Mouse (Mus musculus): Measurements from ENCODE around the gene Eif4e3. TPM values are rescaled to one million over a fixed set of nuclear protein-coding genes. Genes with fewer than 3 reads are reported as not detected.
A peak's percentile ranks its signal among the peaks of the same experiment; 100 is the strongest.

Eif4e3 gene
- polyA plus RNA-seq, 1 experiment from 2014 or later: 15.1 TPM

DNA sequence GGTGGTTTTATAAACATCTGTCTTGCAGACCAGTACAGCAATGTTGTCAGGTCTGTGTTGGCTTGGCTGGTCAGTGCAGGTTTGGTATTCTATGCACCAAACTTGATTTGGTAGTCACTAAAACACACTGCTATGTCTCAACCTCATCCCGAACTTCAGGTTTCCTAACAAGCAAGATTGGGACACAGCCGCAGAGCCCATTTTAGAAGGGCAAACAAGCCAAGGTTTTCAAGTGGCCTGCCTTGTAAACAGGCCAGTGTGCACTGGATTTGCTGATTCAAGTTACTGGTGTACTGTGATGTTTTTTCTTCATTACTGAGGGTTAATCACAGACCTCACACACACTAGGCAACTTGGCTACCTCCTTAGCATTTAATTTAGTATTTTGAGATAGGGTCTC, 10.5 kb downstream of the Eif4e3 start:
- no peaks in the 10 kb centered on the region for H3K9me3 ChIP-seq (ENCODE audit: control insufficient read depth, low read depth, low read length)
- no peak for ATAC-seq (ENCODE audit: insufficient number of reproducible peaks, insufficient read depth, low FRiP score, low read depth)
- no peaks in the 10 kb centered on the region for H3K27me3 ChIP-seq (ENCODE audit: control insufficient read depth, insufficient read depth, low read length)
- no peaks in the 10 kb centered on the region for H3K36me3 ChIP-seq (ENCODE audit: control insufficient read depth, insufficient read depth, low read length)
- no peak overlapping the region for H3K4me3 ChIP-seq (ENCODE audit: low read depth, low read length)
- H3K4me2 ChIP-seq (replicated peaks; ENCODE audit: low read depth, low read length): no peak overlapping the region
- no peak overlapping the region for H3K9ac ChIP-seq (replicated peaks; ENCODE audit: low read depth, low read length)
- H3K27ac ChIP-seq (ENCODE audit: low read length): no peak overlapping the region
- H3K4me1 ChIP-seq (ENCODE audit: control insufficient read depth, insufficient read depth, low read length): peaks cover 3% of the 10 kb centered on the region; the same call in 1 of the 2 replicates
- 87% methylated on average over 2 of the region's 2 CpGs for WGBS

DNA sequence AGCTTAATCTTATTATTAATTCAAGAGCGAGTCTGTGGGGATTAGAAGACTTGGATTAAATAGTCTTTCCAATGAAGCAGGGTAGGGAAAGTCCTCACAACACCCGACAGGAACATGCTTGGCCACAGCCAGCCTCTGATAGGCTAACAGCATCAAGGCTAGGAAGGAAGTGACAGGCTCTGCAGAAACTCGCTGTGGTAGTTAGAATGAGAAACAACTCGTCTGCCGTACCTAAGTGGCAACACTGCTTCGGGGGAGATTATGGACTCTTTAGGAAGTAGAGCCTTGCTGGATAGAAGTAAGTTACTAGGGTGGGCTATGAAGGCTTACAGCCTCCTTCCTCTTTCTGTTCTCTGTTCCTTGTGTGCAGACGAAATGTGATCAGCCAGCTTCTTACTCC, 11.1 kb downstream of the Eif4e3 start:
- ATAC-seq (ENCODE audit: insufficient number of reproducible peaks, insufficient read depth, low FRiP score, low read depth): no peak
- Histone ChIP-seq H3K9me3 (ENCODE audit: control insufficient read depth, low read depth, low read length) (no peaks in the 10 kb centered on the region), H3K4me1 (ENCODE audit: control insufficient read depth, insufficient read depth, low read length) (no peaks in the 10 kb centered on the region), H3K4me3 (ENCODE audit: low read depth, low read length) (no peak overlapping the region), H3K27me3 (ENCODE audit: control insufficient read depth, insufficient read depth, low read length) (no peaks in the 10 kb centered on the region), H3K9ac (replicated peaks; ENCODE audit: low read depth, low read length) (no peak overlapping the region), H3K4me2 (replicated peaks; ENCODE audit: low read depth, low read length) (no peak overlapping the region), H3K27ac (ENCODE audit: low read length) (no peak overlapping the region), H3K36me3 (ENCODE audit: control insufficient read depth, insufficient read depth, low read length) (no peaks in the 10 kb centered on the region)
- WGBS: 58% methylated on average over 7 of the region's 7 CpGs

DNA sequence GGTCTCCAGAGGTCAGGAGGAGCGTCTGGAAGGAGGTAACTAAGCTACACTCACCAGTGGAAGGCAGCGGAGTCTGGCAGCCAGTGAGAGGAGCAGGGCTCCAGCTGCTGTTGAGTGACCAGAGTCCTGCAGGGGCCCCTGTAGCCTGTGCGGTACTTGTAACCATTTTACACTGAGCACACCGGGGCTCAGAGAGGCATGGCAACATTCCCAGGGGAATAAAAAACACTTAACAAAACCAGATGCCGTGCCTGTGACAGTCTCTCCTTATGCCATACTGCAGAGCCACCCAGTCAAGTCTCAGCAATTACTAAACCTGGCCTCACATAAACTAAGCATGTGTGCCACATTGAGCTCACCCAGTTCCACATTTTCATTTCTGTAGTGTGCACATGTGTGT, 12.2 kb downstream of the Eif4e3 start:
- 58% methylated on average over 5 of the region's 5 CpGs for WGBS
- ATAC-seq (ENCODE audit: insufficient number of reproducible peaks, insufficient read depth, low FRiP score, low read depth): no peak
- H3K4me3 ChIP-seq (ENCODE audit: low read depth, low read length): no peak overlapping the region

DNA sequence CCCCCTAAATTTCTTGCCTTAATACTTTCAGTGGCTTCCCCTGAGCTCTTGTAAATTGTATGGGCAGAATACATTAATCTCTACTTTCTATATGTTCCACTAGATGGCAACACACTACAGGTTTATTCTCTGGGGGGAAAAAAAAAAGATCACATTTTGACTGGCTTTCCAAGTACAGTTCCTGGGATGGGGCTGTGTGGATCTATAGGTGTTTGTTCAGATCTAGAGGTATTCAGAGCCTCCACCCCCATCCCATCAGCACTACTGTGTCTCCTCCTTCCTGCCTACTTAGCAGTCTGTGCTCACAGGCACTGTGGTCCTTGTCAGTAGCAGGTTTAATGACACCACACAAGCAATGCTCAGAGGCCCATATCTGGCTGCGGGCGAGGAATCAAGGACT, 14.2 kb downstream of the Eif4e3 start:
- Histone ChIP-seq H3K9ac (replicated peaks; ENCODE audit: low read depth, low read length) (no peak overlapping the region), H3K4me1 (ENCODE audit: control insufficient read depth, insufficient read depth, low read length) (no peaks in the 10 kb centered on the region), H3K4me2 (replicated peaks; ENCODE audit: low read depth, low read length) (no peak overlapping the region), H3K36me3 (ENCODE audit: control insufficient read depth, insufficient read depth, low read length) (no peaks in the 10 kb centered on the region), H3K9me3 (ENCODE audit: control insufficient read depth, low read depth, low read length) (no peaks in the 10 kb centered on the region), H3K27ac (ENCODE audit: low read length) (no peak overlapping the region), H3K27me3 (ENCODE audit: control insufficient read depth, insufficient read depth, low read length) (no peaks in the 10 kb centered on the region), H3K4me3 (ENCODE audit: low read depth, low read length) (no peak overlapping the region)
- no peak for ATAC-seq (ENCODE audit: insufficient number of reproducible peaks, insufficient read depth, low FRiP score, low read depth)
- 81% methylated on average over 2 of the region's 2 CpGs for WGBS

More for the DNA sequence above, 12.2 kb downstream of the Eif4e3 start:
- no peaks in the 10 kb centered on the region for H3K36me3 ChIP-seq (ENCODE audit: control insufficient read depth, insufficient read depth, low read length)
- no peaks in the 10 kb centered on the region for H3K27me3 ChIP-seq (ENCODE audit: control insufficient read depth, insufficient read depth, low read length)
- H3K4me2 ChIP-seq (replicated peaks; ENCODE audit: low read depth, low read length): no peak overlapping the region
- no peak overlapping the region for H3K27ac ChIP-seq (ENCODE audit: low read length)
- H3K9me3 ChIP-seq (ENCODE audit: control insufficient read depth, low read depth, low read length): no peaks in the 10 kb centered on the region
- no peaks in the 10 kb centered on the region for H3K4me1 ChIP-seq (ENCODE audit: control insufficient read depth, insufficient read depth, low read length)
- no peak overlapping the region for H3K9ac ChIP-seq (replicated peaks; ENCODE audit: low read depth, low read length)

DNA sequence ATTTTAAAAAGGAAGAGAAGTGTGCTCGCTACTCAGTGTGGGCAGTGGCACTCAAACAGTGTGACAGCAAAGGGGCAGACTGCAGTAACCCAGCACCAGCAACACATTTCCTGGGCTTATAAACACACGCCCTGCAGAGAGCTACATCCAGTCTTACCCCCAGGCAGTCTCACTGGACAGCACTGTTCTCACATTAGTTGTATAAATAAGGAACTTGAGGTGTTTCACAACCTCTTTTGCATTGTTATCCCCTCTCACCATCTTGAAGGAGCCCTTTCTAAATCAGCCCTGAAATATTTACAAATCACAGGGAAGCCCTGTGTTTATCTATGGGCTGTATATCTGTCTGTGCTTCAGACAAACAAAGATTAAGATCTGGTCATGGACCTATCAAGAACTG, 17.3 kb downstream of the Eif4e3 start:
- Histone ChIP-seq H3K9me3 (ENCODE audit: control insufficient read depth, low read depth, low read length) (peaks cover 3% of the 10 kb centered on the region; the same call in 1 of the 2 replicates), H3K9ac (replicated peaks; ENCODE audit: low read depth, low read length) (no peak overlapping the region), H3K4me2 (replicated peaks; ENCODE audit: low read depth, low read length) (no peak overlapping the region), H3K27me3 (ENCODE audit: control insufficient read depth, insufficient read depth, low read length) (no peaks in the 10 kb centered on the region), H3K36me3 (ENCODE audit: control insufficient read depth, insufficient read depth, low read length) (no peaks in the 10 kb centered on the region), H3K4me3 (ENCODE audit: low read depth, low read length) (no peak overlapping the region), H3K27ac (ENCODE audit: low read length) (no peak overlapping the region), H3K4me1 (ENCODE audit: control insufficient read depth, insufficient read depth, low read length) (0 out of 2 replicates have a peak, but pooled peaks cover under 1% of the 10 kb centered on the region)
- WGBS: 45% methylated on average over 2 of the region's 2 CpGs
- no peak for ATAC-seq (ENCODE audit: insufficient number of reproducible peaks, insufficient read depth, low FRiP score, low read depth)

DNA sequence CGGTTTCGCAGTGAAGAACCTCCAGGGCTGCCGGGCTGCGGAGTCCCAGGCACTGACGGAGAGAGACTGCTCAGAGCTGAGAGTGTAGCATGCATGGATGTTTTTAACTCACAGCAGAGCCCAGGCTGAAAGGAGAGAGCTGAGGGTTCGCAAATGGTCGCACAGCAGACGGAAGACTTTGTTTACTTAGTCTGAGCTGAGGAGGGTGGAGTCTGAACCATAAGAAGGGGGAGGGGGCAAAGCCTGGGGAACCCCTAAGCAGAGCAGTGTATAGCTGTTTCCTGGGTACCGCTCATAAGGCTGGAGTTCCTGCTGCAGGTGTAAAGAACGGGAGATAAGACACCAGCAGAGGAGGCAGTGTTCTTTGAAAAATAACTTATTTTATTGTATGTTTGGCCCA, 20.2 kb downstream of the Eif4e3 start:
- H3K36me3 ChIP-seq (ENCODE audit: control insufficient read depth, insufficient read depth, low read length): no peaks in the 10 kb centered on the region
- peaks cover 6% of the 10 kb centered on the region; the same call in 1 of the 2 replicates for H3K4me1 ChIP-seq (ENCODE audit: control insufficient read depth, insufficient read depth, low read length)
- no peak overlapping the region for H3K9ac ChIP-seq (replicated peaks; ENCODE audit: low read depth, low read length)
- H3K27ac ChIP-seq (ENCODE audit: low read length): no peak overlapping the region
- H3K4me3 ChIP-seq (ENCODE audit: low read depth, low read length): no peak overlapping the region
- H3K4me2 ChIP-seq (replicated peaks; ENCODE audit: low read depth, low read length): peak overlapping the region; percentile 33
- WGBS: 31% methylated on average over 10 of the region's 10 CpGs
- peaks cover 3% of the 10 kb centered on the region; the same call in 1 of the 2 replicates for H3K9me3 ChIP-seq (ENCODE audit: control insufficient read depth, low read depth, low read length)
- H3K27me3 ChIP-seq (ENCODE audit: control insufficient read depth, insufficient read depth, low read length): no peaks in the 10 kb centered on the region
- ATAC-seq (ENCODE audit: insufficient number of reproducible peaks, insufficient read depth, low FRiP score, low read depth): peak; percentile 71; the same call in 1 of the 2 replicates

DNA sequence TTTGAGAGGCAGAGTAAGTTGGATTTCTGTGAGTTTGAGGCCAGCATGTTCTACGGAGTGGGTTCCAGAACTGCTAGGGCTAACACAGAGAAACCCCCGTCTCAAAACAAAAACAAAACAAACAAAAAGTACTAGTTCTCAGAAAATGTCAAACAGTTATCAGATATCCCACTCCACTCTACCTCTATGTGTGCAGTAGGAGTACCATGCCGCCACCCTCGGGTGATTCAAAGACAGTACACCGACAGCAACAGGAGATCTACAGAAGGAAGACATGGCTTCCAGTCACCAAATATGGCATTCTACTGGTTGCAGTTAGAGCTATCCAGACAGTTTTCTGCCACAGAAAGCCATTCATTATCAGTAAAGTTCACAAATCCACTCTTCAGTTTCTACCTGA, 21.7 kb downstream of the Eif4e3 start:
- H3K4me3 ChIP-seq (ENCODE audit: low read depth, low read length): no peak overlapping the region
- H3K27me3 ChIP-seq (ENCODE audit: control insufficient read depth, insufficient read depth, low read length): no peaks in the 10 kb centered on the region
- H3K27ac ChIP-seq (ENCODE audit: low read length): no peak overlapping the region
- no peak for ATAC-seq (ENCODE audit: insufficient number of reproducible peaks, insufficient read depth, low FRiP score, low read depth)
- WGBS: 79% methylated on average over 5 of the region's 5 CpGs
- H3K4me1 ChIP-seq (ENCODE audit: control insufficient read depth, insufficient read depth, low read length): peaks cover 6% of the 10 kb centered on the region; the same call in 1 of the 2 replicates
- H3K9me3 ChIP-seq (ENCODE audit: control insufficient read depth, low read depth, low read length): peaks cover 3% of the 10 kb centered on the region; the same call in 1 of the 2 replicates
- no peaks in the 10 kb centered on the region for H3K36me3 ChIP-seq (ENCODE audit: control insufficient read depth, insufficient read depth, low read length)
- no peak overlapping the region for H3K4me2 ChIP-seq (replicated peaks; ENCODE audit: low read depth, low read length)
- H3K9ac ChIP-seq (replicated peaks; ENCODE audit: low read depth, low read length): no peak overlapping the region

DNA sequence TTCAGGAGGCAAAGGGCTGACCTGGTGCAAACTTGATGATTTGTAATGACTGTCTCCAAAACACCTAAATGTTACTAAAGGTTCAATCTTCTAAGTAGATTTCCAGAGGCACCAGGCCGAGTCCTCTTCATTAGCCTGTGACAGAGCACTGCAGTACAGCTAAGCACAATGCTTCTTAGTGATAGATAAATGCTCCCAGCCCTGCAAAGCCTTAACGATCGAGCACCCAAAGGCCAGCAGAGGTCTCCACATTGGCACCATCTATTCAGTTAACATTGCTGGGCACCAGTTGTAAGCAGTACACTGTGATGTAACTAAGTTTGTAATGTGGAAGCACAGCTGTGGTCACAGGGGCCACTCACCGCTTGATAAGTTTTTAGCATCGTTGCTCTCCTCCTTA, 22.2 kb downstream of the Eif4e3 start:
- Histone ChIP-seq H3K27me3 (ENCODE audit: control insufficient read depth, insufficient read depth, low read length) (no peaks in the 10 kb centered on the region), H3K9me3 (ENCODE audit: control insufficient read depth, low read depth, low read length) (peaks cover 3% of the 10 kb centered on the region; the same call in 1 of the 2 replicates), H3K27ac (ENCODE audit: low read length) (no peak overlapping the region), H3K4me2 (replicated peaks; ENCODE audit: low read depth, low read length) (no peak overlapping the region), H3K36me3 (ENCODE audit: control insufficient read depth, insufficient read depth, low read length) (peaks cover 1% of the 10 kb centered on the region; the same call in 1 of the 2 replicates), H3K4me3 (ENCODE audit: low read depth, low read length) (no peak overlapping the region), H3K9ac (replicated peaks; ENCODE audit: low read depth, low read length) (no peak overlapping the region), H3K4me1 (ENCODE audit: control insufficient read depth, insufficient read depth, low read length) (peaks cover 6% of the 10 kb centered on the region; the same call in 1 of the 2 replicates)
- no peak for ATAC-seq (ENCODE audit: insufficient number of reproducible peaks, insufficient read depth, low FRiP score, low read depth)
- WGBS: 73% methylated on average over 5 of the region's 5 CpGs

Data from stomach, embryonic 14.5 days (tissue).